Mouse (Mus musculus) heart, adult 2 months (tissue): ENCODE results near the gene Zfp644.

ENCODE experiments used
- CTCF ChIP-seq: fragments of 200-600 bp; IDR thresholded peaks from 2 replicates; pipeline ENCODE4 v1.8.1; 2022; ENCODE audit warnings: antibody characterized with exemption, mild to moderate bottlenecking, moderate library complexity
- EP300 ChIP-seq: fragments of 200-500 bp; IDR thresholded peaks from 2 replicates; pipeline ENCODE4 v1.6.1; 2011; ENCODE audit warnings: low read depth, low read length, control low read depth; ENCODE audit not compliant: insufficient read depth
- POLR2A ChIP-seq: fragments of 200-500 bp; IDR thresholded peaks from 2 replicates; pipeline ENCODE4 v1.6.1; 2011; ENCODE audit warnings: mild to moderate bottlenecking, low read depth, low read length, control low read depth; ENCODE audit not compliant: insufficient read depth

GRCm38 (mm10) chr5:106597472-106597871 lies 99.6 kb downstream of the Zfp644 start:
- TF ChIP-seq CTCF = no peak
- TF ChIP-seq POLR2A = no peak
- TF ChIP-seq EP300 = no peak
